Mouse (Mus musculus) embryonic facial prominence, embryonic 14.5 days (tissue): ENCODE measurements at regions not wholly inside any gene's neighbourhood (a gene's known extent, or its start where the extent isn't known, plus 50 kb on each side); places are given as distances from the start of the nearest gene placed in this dataset.

Source experiments
- ATAC-seq: fragments of 200-750 bp; cut with Nextera tagmentation; 2 replicates; pipeline ENCODE4 v1.8.0; 2017; ENCODE audit warnings: low read depth, moderate number of reproducible peaks, moderate TSS enrichment
- DNase-seq: peaks from one replicate; pipeline ENCODE4 v3.0.0-alpha.2; 2015; ENCODE audit warnings: low spot score
- H3K27ac ChIP-seq: fragments of 300-500 bp; sonication (generic); replicated peaks from 2 replicates; pipeline ENCODE4 v1.5.1; 2014; ENCODE audit warnings: low read depth, mild to moderate bottlenecking, low read length, moderate library complexity
- H3K27me3 ChIP-seq: fragments of 300-500 bp; sonication (generic); replicated peaks from 2 replicates; pipeline ENCODE4 v1.6.1; 2014; ENCODE audit warnings: low read length; ENCODE audit not compliant: control insufficient read depth, insufficient read depth
- H3K36me3 ChIP-seq: fragments of 300-500 bp; sonication (generic); 2 replicates; pipeline ENCODE4 v1.6.1; 2014; ENCODE audit warnings: low read length, mixed read lengths; ENCODE audit not compliant: control insufficient read depth, insufficient read depth
- H3K4me1 ChIP-seq: fragments of 300-500 bp; sonication (generic); 2 replicates; pipeline ENCODE4 v1.6.1; 2014; ENCODE audit warnings: antibody characterized with exemption, low read length; ENCODE audit not compliant: control insufficient read depth, insufficient read depth
- H3K4me2 ChIP-seq: fragments of 300-500 bp; sonication (generic); 2 replicates; pipeline ENCODE4 v1.6.1; 2014; ENCODE audit warnings: low read depth, mild to moderate bottlenecking, low read length, moderate library complexity, mixed read lengths
- H3K4me3 ChIP-seq: fragments of 300-500 bp; sonication (generic); 2 replicates; pipeline ENCODE4 v1.5.1; 2014; ENCODE audit warnings: low read depth, mild to moderate bottlenecking, low read length
- H3K9ac ChIP-seq: fragments of 300-500 bp; sonication (generic); 2 replicates; pipeline ENCODE4 v1.6.1; 2014; ENCODE audit warnings: low read depth, mild to moderate bottlenecking, low read length, moderate library complexity, mixed read lengths
- H3K9me3 ChIP-seq: fragments of 300-500 bp; sonication (generic); 2 replicates; pipeline ENCODE4 v1.6.1; 2016; ENCODE audit warnings: low read length; ENCODE audit not compliant: control insufficient read depth
- WGBS: fragments of 180-500 bp; shearing (Covaris S2); extraction: QIAGEN DNeasy Blood & Tissue Kit; methylation state at CpG from one replicate; pipeline ENCODE4 v1.1.7; 2014; 5-methylcytosine and 5-hydroxymethylcytosine counted together

- no peak for DNase-seq
- H3K27ac ChIP-seq: no peak overlapping the region
- H3K36me3 ChIP-seq: no peaks in the 10 kb centered on the region
- H3K4me2 ChIP-seq: no peak overlapping the region
- WGBS: 77% methylated on average over 11 of the region's 11 CpGs
- H3K4me3 ChIP-seq: no peak overlapping the region
- no peak overlapping the region for H3K9ac ChIP-seq
- ATAC-seq: no peak
- peaks cover 11% of the 10 kb centered on the region for H3K4me1 ChIP-seq
- H3K27me3 ChIP-seq: no peaks in the 10 kb centered on the region
- H3K9me3 ChIP-seq: no peaks in the 10 kb centered on the region
Measured at GRCm38 (mm10) chr11:112874239-112874638, 92.2 kb downstream of the Sox9 start.

- H3K9ac ChIP-seq: no peak overlapping the region
- H3K4me3 ChIP-seq: no peak overlapping the region
- H3K27ac ChIP-seq: no peak overlapping the region
- H3K4me1 ChIP-seq: no peaks in the 10 kb centered on the region
- no peaks in the 10 kb centered on the region for H3K27me3 ChIP-seq
- no peaks in the 10 kb centered on the region for H3K36me3 ChIP-seq
- no peak for ATAC-seq
- no peak for DNase-seq
- H3K4me2 ChIP-seq: no peak overlapping the region
- no peaks in the 10 kb centered on the region for H3K9me3 ChIP-seq
- WGBS: 54% methylated on average over 8 of the region's 8 CpGs
Measured at GRCm38 (mm10) chr11:112876226-112876625, 94.2 kb downstream of the Sox9 start.

GRCm38 (mm10) chr11:112878436-112878835 is 96.4 kb downstream of the Sox9 start:
- Histone ChIP-seq H3K4me2 (no peak overlapping the region), H3K9me3 (no peaks in the 10 kb centered on the region), H3K27me3 (no peaks in the 10 kb centered on the region), H3K27ac (no peak overlapping the region), H3K9ac (no peak overlapping the region), H3K4me3 (no peak overlapping the region), H3K4me1 (no peaks in the 10 kb centered on the region), H3K36me3 (no peaks in the 10 kb centered on the region)
- DNase-seq (no peak), ATAC-seq (no peak)

- ATAC-seq (no peak), DNase-seq (no peak)
- no peak overlapping the region for H3K27ac ChIP-seq
- H3K36me3 ChIP-seq: no peaks in the 10 kb centered on the region
- no peaks in the 10 kb centered on the region for H3K9me3 ChIP-seq
- 83% methylated on average over 3 of the region's 3 CpGs for WGBS
- no peak overlapping the region for H3K4me3 ChIP-seq
- H3K9ac ChIP-seq: no peak overlapping the region
- H3K4me2 ChIP-seq: no peak overlapping the region
- H3K4me1 ChIP-seq: no peaks in the 10 kb centered on the region
- no peaks in the 10 kb centered on the region for H3K27me3 ChIP-seq
Measured at GRCm38 (mm10) chr11:112880736-112881135, 98.7 kb downstream of the Sox9 start.

- no peaks in the 10 kb centered on the region for H3K4me1 ChIP-seq
- H3K36me3 ChIP-seq: no peaks in the 10 kb centered on the region
- DNase-seq (no peak), ATAC-seq (no peak)
- no peaks in the 10 kb centered on the region for H3K27me3 ChIP-seq
- H3K4me2 ChIP-seq: no peak overlapping the region
- 80% methylated on average over 9 of the region's 9 CpGs for WGBS
- H3K9me3 ChIP-seq: no peaks in the 10 kb centered on the region
- H3K9ac ChIP-seq: no peak overlapping the region
- no peak overlapping the region for H3K4me3 ChIP-seq
- no peak overlapping the region for H3K27ac ChIP-seq
Measured at GRCm38 (mm10) chr11:112885336-112885940, 103.4 kb downstream of the Sox9 start.

- Histone ChIP-seq H3K36me3 (no peaks in the 10 kb centered on the region), H3K9ac (no peak overlapping the region), H3K4me2 (no peak overlapping the region), H3K27me3 (no peaks in the 10 kb centered on the region), H3K4me1 (no peaks in the 10 kb centered on the region), H3K4me3 (no peak overlapping the region), H3K9me3 (no peaks in the 10 kb centered on the region), H3K27ac (no peak overlapping the region)
- DNase-seq (no peak), ATAC-seq (no peak)
- WGBS: 86% methylated on average over 16 of the region's 16 CpGs
Measured at GRCm38 (mm10) chr11:112886139-112886538, 104.1 kb downstream of the Sox9 start.

GRCm38 (mm10) chr11:112889760-112890159 is 107.7 kb downstream of the Sox9 start:
- H3K4me2 ChIP-seq: no peak overlapping the region
- H3K4me3 ChIP-seq: no peak overlapping the region
- no peaks in the 10 kb centered on the region for H3K4me1 ChIP-seq
- no peak for ATAC-seq
- H3K9me3 ChIP-seq: no peaks in the 10 kb centered on the region
- WGBS: 87% methylated on average over 6 of the region's 6 CpGs
- no peaks in the 10 kb centered on the region for H3K36me3 ChIP-seq
- no peak overlapping the region for H3K9ac ChIP-seq
- H3K27ac ChIP-seq: no peak overlapping the region
- DNase-seq: no peak
- H3K27me3 ChIP-seq: no peaks in the 10 kb centered on the region

GRCm38 (mm10) chr11:112897597-112897996 is 115.6 kb downstream of the Sox9 start:
- Histone ChIP-seq H3K27me3 (no peaks in the 10 kb centered on the region), H3K4me1 (no peaks in the 10 kb centered on the region), H3K4me2 (no peak overlapping the region), H3K27ac (no peak overlapping the region), H3K9me3 (no peaks in the 10 kb centered on the region), H3K36me3 (no peaks in the 10 kb centered on the region), H3K9ac (no peak overlapping the region), H3K4me3 (no peak overlapping the region)
- DNase-seq (no peak), ATAC-seq (no peak)
- WGBS: 70% methylated on average over 2 of the region's 2 CpGs

GRCm38 (mm10) chr11:112902618-112903017 is 120.6 kb downstream of the Sox9 start:
- H3K4me2 ChIP-seq: no peak overlapping the region
- ATAC-seq: no peak
- H3K9ac ChIP-seq: no peak overlapping the region
- no peak overlapping the region for H3K27ac ChIP-seq
- no peaks in the 10 kb centered on the region for H3K4me1 ChIP-seq
- no peak for DNase-seq
- no peaks in the 10 kb centered on the region for H3K36me3 ChIP-seq
- no peaks in the 10 kb centered on the region for H3K9me3 ChIP-seq
- H3K4me3 ChIP-seq: no peak overlapping the region
- H3K27me3 ChIP-seq: no peaks in the 10 kb centered on the region
- 82% methylated on average over 3 of the region's 3 CpGs for WGBS
